Mouse (Mus musculus): Measurements from ENCODE around the gene Gtf2a2.
A peak's percentile ranks its signal among the peaks of the same experiment; 100 is the strongest.

The Gtf2a2 gene

GRCm38 (mm10) chr9:70012408-70012901 is at the start of gene Gtf2a2:
Gene Gtf2a2, plus strand, starts transcription at chr9:70012550.
- DNase-seq (ENCODE audit: low spot score): peak; percentile 97

DNA sequence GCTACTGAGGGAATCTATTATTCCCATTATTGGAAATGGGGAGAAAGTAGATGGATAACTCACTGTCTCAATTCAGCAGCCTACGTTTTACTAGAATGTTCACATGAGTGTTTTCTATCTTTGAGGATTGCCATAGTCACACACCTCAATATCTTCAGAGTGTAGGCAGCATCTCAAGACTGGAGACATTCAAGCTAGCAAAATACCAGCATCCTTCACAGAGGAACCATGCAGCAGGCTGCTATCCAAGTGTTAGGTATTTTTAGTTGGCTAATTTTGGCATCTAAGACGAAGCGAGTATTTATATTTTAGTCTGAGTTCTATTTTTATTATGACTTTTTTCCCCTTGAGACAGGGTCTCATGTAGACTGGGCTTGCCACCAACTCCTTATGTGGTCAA is 48.0 kb upstream of the Gtf2a2 start:
- DNase-seq (ENCODE audit: low spot score): no peak

- no peak for DNase-seq (ENCODE audit: low spot score)
Measured at GRCm38 (mm10) chr9:69985526-69985925, 26.8 kb upstream of the Gtf2a2 start.

DNA sequence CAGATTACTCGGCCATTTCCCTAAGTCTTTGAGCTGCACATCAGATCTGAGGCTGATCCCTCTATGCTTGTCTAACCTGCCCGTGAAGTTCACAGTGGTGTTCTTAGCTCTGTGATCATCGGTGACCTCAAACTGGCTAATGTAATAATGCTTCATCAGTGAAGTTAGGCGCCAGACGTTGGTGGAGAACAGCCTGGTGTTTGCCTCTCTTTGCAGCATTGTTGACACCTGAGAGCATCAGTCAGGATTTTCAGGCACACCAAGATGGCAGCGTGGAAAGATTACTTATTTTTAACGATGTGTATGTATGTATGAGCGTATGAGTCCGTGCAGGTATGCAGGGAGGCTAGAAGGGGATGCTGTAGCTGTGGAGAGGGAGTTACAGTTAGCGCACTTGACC is 26.3 kb upstream of the Gtf2a2 start:
- DNase-seq (ENCODE audit: low spot score): no peak

GRCm38 (mm10) chr9:69986571-69986970 is 25.8 kb upstream of the Gtf2a2 start:
- DNase-seq (ENCODE audit: low spot score): no peak

DNA sequence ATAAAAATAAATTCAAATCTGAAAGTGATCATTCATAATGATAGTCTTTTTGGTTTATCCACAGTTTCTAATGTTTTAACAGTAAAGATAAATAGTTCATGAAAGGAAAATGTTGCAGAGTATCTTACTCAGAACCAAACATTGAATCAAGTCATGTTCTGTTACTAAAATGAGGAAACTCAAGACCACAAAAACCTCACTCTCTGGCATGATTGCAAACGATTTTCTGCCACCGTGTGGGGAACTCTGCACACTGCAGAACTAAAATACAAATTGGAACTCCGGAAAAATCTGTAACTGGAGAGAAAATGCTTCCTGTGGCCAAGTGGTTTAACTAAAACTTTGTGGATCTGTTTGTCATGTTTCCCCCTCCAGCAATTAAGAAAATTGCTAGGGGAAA is 24.8 kb upstream of the Gtf2a2 start:
- peak; percentile 79 for DNase-seq (ENCODE audit: low spot score)

DNA sequence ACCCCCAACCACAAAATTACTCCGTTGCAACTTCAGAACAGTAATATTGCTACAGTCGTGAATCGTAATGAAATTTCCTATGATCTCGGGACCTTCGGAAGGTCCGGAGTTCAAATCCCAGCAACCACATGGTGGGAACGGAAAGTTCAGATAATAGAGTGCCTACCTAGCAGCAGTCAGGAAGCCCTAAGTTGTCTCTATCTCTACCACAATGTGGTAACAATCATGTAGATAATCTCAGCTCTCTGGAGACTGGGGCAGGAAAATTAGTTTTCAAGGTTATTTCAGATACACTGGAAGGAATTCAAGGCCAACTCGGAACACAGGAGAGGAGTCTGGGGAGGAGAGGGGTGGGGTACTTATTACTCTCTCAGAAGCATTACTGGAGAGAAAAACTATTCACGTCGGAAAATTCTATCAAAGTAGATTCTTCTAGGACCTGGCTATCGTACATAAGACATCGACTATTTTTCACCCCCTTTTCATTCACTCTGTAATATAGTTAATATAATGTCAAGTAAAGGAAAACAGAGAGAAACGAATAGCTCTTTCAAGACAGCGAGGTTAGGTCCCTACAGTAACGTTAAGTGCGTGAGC is 23.5 kb upstream of the Gtf2a2 start:
- DNase-seq (ENCODE audit: low spot score): no peak

DNA sequence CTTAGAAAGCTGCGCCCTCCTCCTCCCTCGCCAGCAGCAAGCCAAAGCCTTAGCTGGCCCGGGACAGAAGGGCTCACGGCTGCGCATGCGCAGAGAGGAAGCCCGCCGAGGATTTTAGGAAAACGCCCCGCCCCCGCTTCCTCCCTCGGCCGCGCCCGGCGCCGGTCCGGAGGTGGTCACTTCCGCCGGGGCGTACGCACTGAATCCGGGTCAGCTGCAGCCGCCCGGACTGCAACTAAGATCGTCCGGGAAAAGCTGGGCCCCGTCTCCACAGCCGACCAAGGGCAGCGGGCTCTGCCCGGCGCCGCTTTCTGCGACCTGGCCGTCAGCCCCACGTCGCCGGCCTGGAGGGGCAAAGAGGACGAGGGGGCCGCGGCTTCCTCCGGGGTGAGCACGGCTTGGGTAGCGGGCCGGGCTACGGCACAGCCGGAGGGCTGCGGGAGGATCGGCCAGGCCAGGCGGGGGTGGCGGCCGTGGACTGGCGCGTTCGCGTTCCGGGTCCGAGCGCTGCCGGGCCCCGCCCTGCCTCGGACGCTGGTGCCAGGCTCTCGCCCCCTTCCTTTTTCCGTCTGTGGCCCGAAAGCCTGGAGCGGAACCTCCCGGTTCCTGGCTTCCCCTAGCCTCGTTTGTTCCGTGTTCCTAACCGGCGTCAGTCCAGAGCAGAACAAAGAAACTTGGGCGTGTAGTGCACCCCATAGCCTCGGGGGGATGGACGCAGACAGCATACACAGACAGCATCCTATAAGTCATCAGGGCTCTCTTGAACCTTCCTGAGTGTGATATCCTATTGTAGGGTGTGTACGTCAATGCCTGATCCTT is 22.8 kb upstream of the Gtf2a2 start, which contains the start of gene Bnip2:
TSS of gene Bnip2 (plus strand) at position 164 of the 819 bp plus-strand sequence.
- peak; percentile 99 for DNase-seq (ENCODE audit: low spot score)

DNA sequence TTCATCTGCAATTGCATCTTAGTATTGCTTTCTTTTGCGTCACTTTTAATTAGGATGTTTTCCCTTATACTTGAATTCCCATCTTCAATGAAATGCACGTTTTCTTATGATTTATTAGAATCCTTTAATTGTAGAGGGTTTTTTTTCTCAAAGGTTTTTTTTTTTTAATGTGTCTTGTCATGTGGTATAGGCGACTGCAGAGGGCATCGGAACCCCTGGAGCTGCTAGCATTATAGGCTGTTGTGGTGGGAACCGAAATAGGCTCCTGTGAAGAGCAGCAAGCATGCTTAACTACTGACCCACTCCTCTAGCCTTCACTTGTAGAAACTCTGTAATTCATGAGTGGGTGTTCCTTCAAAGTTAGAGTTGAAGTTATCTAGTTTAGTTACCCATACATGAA is 22.0 kb upstream of the Gtf2a2 start:
- DNase-seq (ENCODE audit: low spot score): no peak

DNA sequence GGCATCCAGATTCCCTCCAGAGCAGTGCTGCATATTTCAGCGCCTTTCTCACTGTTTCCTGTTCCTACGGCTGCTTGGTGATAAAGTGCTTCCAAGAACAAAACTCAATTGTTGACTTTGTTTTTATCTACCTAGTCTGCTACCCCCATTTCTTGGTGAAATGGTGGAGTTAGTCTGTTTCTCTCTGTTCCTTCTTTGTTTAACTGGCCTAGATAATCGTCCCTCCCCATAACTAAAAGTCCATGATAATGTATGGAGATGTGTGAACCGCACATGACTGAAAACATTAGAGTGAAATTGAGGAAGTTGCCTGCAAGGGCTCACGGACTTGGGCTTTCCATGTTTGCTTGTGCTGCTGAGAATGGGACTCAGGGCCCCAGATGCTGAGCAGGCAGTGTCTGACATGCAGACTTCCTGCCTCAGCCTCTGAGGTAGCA is 19.5 kb upstream of the Gtf2a2 start:
- no peak for DNase-seq (ENCODE audit: low spot score)

- DNase-seq (ENCODE audit: low spot score): no peak
Measured at GRCm38 (mm10) chr9:69993479-69993878, 18.9 kb upstream of the Gtf2a2 start.

DNA sequence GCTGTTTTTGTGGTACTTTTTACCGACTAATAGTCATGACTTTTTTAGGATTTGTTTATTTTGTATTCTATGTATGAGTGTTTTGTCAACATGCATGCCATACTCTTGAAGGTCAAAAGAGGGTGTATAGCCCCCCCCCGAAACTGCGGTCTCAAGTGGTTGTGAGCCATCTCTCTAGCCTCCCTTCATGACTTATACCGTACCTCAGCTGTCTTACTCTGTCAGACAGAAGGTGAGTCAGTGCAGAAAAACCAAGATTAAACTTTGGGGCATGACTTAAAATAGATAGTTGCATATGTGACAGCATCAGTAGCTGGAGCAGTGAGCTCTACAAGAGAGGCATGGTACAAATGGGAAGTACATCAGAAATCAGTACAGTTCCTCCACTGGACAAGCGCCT is 17.8 kb upstream of the Gtf2a2 start:
- no peak for DNase-seq (ENCODE audit: low spot score)

DNA sequence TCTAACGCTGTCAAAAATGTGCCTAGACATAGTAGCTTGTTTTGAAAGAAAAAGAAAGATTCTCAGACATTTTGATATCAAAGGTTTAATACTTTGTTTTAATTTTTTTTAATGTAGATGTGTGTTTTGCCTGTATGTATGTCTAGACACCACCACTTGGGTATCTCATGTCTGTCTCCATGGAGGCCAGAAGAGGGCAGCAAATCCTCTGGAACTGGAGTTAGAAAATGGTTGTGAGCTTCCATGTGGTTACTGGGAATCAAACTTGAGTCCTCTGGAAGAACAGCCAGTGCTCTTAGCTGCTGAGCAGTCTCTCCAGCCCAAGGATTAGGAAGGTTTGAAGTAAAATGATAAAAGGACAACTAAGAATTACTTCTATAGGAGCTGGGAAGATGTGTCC is 13.0 kb upstream of the Gtf2a2 start:
- no peak for DNase-seq (ENCODE audit: low spot score)

DNA sequence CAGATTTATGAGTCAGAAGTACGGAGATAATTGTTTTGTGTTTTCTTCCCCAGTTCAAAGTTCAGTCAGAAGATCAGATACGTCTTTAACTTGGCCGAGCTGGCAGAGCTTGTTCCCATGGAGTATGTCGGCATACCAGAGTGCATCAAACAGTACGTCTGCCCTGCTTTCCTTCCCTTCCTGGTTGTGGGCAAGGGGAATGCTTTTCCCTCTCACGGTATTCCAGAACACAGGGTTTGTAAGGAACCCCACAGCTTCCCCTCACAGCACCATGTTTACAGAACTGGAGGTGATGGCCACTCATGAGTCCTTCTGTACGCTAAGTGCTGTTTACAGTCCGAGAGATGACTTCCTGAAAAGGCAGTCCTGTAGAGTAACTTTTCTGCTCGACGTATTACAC is 8.8 kb upstream of the Gtf2a2 start:
- DNase-seq (ENCODE audit: low spot score): no peak

DNA sequence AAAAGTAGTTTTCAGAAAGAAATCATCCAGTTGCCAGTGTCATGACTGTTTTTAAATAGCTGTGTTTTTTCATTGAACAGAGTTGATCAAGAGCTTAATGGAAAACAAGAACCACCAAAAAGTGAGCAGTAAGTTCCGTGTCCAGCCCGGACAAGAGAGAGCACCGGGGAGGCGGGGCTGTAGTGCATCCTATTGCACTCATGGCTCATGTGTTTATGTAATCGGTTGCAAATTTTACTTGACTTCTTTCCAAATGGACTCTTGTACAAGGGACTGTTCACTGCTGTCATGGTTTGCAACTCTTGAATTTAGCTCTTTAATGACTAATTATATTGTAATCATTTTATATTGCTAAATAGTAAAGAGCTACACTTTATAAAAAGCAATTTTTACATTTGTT is 5.4 kb upstream of the Gtf2a2 start:
- no peak for DNase-seq (ENCODE audit: low spot score)

DNA sequence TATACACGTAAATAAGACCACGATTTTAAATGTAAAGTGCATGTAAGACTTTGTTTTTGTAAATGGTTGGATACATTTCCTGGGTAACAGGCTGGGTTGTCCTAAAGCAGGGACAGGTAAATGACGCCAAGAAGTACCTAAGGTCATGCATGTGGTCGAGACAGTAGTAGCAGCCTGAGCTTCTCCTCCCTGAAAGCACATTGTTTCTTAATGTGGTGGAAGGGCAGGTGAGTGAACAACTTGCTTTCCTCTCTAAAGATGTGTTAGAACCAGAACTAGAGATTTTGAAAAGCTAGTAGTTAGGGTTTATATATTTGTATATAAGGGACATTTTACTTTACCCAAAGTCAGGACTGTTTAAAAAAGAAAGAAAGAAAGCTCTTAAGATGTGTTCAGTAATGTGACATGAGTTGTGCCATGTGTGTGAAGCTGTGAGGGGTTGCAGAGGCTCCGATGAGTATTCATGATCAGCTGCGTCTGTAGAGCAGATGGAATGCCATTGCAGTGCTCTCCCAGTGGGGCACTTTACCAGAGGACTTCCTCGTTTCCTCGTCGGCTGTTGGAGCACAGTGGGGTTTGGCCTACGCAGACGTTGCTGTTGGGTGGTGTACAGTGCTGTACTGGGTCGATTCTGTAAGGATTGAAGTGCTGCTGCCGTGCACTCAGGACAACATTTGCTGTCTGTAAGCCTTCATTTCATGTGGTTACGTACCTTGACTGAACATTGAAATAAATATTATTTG is 4.7 kb upstream of the Gtf2a2 start:
- no peak for DNase-seq (ENCODE audit: low spot score)

- no peak for DNase-seq (ENCODE audit: low spot score)
Measured at GRCm38 (mm10) chr9:70009754-70010304, 2.5 kb upstream of the Gtf2a2 start.

DNA sequence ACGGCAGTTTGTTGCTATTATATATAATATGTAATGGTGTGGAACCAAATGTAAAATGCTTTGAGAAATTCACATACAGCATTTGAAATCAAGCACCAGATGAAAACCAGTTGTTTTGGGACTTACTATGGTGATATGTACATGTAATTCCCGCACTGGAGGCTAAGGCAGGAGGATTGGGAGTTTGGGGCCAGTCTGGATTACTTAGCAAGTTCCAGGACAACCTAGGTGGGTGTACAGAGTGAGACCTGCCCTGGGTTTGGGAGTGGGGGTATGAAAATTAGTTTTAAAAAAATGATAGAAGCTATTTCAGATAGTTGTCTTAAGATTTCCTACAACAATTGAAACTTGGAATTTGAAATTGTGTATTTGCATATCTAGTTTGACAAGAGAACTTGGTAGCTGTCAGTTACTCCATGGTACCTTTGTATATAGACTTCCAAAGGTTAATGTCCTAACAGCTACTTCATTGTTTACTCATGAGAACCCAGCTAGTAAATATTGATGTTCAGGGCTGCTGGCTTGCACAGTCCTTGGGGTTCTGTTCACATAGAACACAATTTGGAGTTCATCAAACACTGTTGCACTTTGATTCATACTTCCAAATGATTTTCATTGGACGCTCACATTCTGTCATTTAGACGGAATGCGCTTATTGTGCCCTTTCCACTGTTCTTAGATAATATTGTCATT is 1.4 kb upstream of the Gtf2a2 start:
- no peak for DNase-seq (ENCODE audit: low spot score)

GRCm38 (mm10) chr9:70011537-70012407 is 578 bp upstream of the Gtf2a2 start:
- DNase-seq (ENCODE audit: low spot score): no peak

- no peak for DNase-seq (ENCODE audit: low spot score)
Measured at GRCm38 (mm10) chr9:70015632-70016031, 3.3 kb downstream of the Gtf2a2 start.

- no peak for DNase-seq (ENCODE audit: low spot score)
Measured at GRCm38 (mm10) chr9:70018879-70019278, 6.5 kb downstream of the Gtf2a2 start.
